Mouse (Mus musculus): Measurements from ENCODE around the gene Prpf19.

- TF ChIP-seq CTCF (IDR thresholded peaks at IDR 0.05; ENCODE audit: control insufficient read depth, insufficient read depth, insufficient replicate concordance, low read depth, low read length) (no peak), POLR2A (IDR thresholded peaks at IDR 0.05; ENCODE audit: control insufficient read depth, low read depth, low read length) (no peak)
Observed at GRCm38 (mm10) chr19:10846150-10846549, 48.9 kb upstream of the Prpf19 start.
